Comparison of ENCODE assay signal across 9 mouse cellular contexts in the genomic region with DNA sequence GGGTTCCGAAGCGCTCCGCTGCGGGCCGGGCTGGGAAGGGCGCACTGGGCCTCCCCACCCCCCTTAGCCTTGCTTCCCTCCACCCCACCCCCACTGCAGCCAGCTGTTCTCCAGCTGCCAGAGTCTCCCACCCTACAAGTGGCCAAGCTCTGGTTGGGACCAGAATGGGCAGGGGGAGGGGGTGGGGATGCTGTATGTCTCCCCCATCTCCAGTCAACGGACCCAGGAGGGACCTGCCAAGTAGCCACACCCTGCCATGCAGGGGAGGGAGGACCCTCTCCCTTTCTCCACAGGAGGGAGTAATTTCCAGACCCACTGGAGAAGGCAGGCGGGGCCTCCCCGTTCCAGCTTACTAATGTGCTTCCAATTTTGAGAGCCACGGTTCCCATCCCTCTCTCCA. TPM values are rescaled to one million over a fixed set of nuclear protein-coding genes. Genes with fewer than 3 reads are reported as not detected.
A peak's percentile ranks its signal among the peaks of the same experiment; 100 is the strongest.
DNase-seq lines count a peak whose midpoint lies in the region; ATAC-seq and TF ChIP-seq lines count a peak whose summit lies in the region.
"Had no signal": no experiment of that assay in that cellular context is flagged by ENCODE, and none has a peak within 500 bp of the region (broad histone marks: within the 10 kb centered on the region; RNA-seq: fewer than 3 reads in every experiment).

No protein-coding gene starts in this region.

- H3K4me2 ChIP-seq in liver, embryonic 12.5 days, result peak overlapping the region; percentile 16; the same call in 1 of the 2 replicates
- H3K4me2 ChIP-seq in liver, postnatal 0 days (ENCODE audit: low read depth, low read length), result no peak overlapping the region
- H3K4me2 ChIP-seq in embryonic facial prominence, embryonic 13.5 days, result peak overlapping the region; percentile 57
- H3K4me2 ChIP-seq in heart, postnatal 0 days (ENCODE audit: low read depth, low read length), result peak overlapping the region; percentile 27

- no peak for ATAC-seq in liver, embryonic 12.5 days
- no peak for ATAC-seq in liver, postnatal 0 days
- ATAC-seq in embryonic facial prominence, embryonic 13.5 days (ENCODE audit: insufficient number of reproducible peaks, insufficient read depth, low FRiP score, low TSS enrichment, low read depth), result 0 out of 2 replicates have a peak, but pooled peaks have one; percentile 9
- ATAC-seq in heart, postnatal 0 days (ENCODE audit: insufficient read depth, low read depth), result no peak

- 0 out of 2 replicates have a peak, but pooled peaks cover under 1% of the 10 kb centered on the region for H3K36me3 ChIP-seq in liver, embryonic 12.5 days
- H3K36me3 ChIP-seq in liver, postnatal 0 days (replicated peaks; ENCODE audit: insufficient read depth, low read length), result no peaks in the 10 kb centered on the region
- H3K36me3 ChIP-seq in embryonic facial prominence, embryonic 13.5 days, result peaks cover under 1% of the 10 kb centered on the region
- no peaks in the 10 kb centered on the region for H3K36me3 ChIP-seq in heart, postnatal 0 days (replicated peaks; ENCODE audit: control insufficient read depth, insufficient read depth, low read length)

- no peak overlapping the region for H3K9ac ChIP-seq in liver, embryonic 12.5 days
- no peak overlapping the region for H3K9ac ChIP-seq in liver, postnatal 0 days (replicated peaks)
- H3K9ac ChIP-seq in embryonic facial prominence, embryonic 13.5 days, result peak overlapping the region; percentile 66
- H3K9ac ChIP-seq in heart, postnatal 0 days (replicated peaks; ENCODE audit: low read depth, low read length), result 0 out of 2 replicates have a peak overlapping the region, but pooled peaks have one; percentile 10

- peak overlapping the region; percentile 54; the same call in 1 of the 2 replicates for H3K27ac ChIP-seq in liver, embryonic 12.5 days
- no peak overlapping the region for H3K27ac ChIP-seq in liver, postnatal 0 days (ENCODE audit: low read depth)
- H3K27ac ChIP-seq in embryonic facial prominence, embryonic 13.5 days, result peak overlapping the region; percentile 94
- H3K27ac ChIP-seq in heart, postnatal 0 days (ENCODE audit: low read depth), result peak overlapping the region; percentile 60

- peaks cover 94% of the 10 kb centered on the region for H3K4me1 ChIP-seq in liver, embryonic 12.5 days
- peaks cover 16% of the 10 kb centered on the region for H3K4me1 ChIP-seq in liver, postnatal 0 days (ENCODE audit: insufficient read depth)
- peaks cover 78% of the 10 kb centered on the region for H3K4me1 ChIP-seq in embryonic facial prominence, embryonic 13.5 days
- H3K4me1 ChIP-seq in heart, postnatal 0 days (ENCODE audit: control insufficient read depth, insufficient read depth), result peaks cover 49% of the 10 kb centered on the region

- H3K4me3 ChIP-seq in liver, embryonic 12.5 days, result no peak overlapping the region
- H3K4me3 ChIP-seq in liver, postnatal 0 days (ENCODE audit: low read depth, low read length), result no peak overlapping the region
- peak overlapping the region; percentile 34 for H3K4me3 ChIP-seq in embryonic facial prominence, embryonic 13.5 days
- no peak overlapping the region for H3K4me3 ChIP-seq in heart, postnatal 0 days (ENCODE audit: low read depth, low read length)

- TF ChIP-seq CTCF in liver, postnatal 0 days (IDR thresholded peaks at IDR 0.05; ENCODE audit: low read depth), result no peak
- TF ChIP-seq CTCF in heart, postnatal 0 days (IDR thresholded peaks at IDR 0.05; ENCODE audit: low read depth), result no peak

- no peaks in the 10 kb centered on the region for H3K9me3 ChIP-seq in liver, embryonic 12.5 days (replicated peaks)
- no peaks in the 10 kb centered on the region for H3K9me3 ChIP-seq in liver, postnatal 0 days (ENCODE audit: low read length)
- no peaks in the 10 kb centered on the region for H3K9me3 ChIP-seq in embryonic facial prominence, embryonic 13.5 days
- H3K9me3 ChIP-seq in heart, postnatal 0 days (replicated peaks; ENCODE audit: control insufficient read depth, low read length), result no peaks in the 10 kb centered on the region

- TF ChIP-seq EP300 in liver, postnatal 0 days (IDR thresholded peaks at IDR 0.05; ENCODE audit: low read depth), result no peak
- no peak for TF ChIP-seq EP300 in heart, postnatal 0 days (IDR thresholded peaks at IDR 0.05; ENCODE audit: low read depth)

- 20% methylated on average over 10 of the region's 10 CpGs for WGBS in liver, embryonic 12.5 days (ENCODE audit: insufficient replicate concordance)
- 40% methylated on average over 9 of the region's 10 CpGs for WGBS in liver, postnatal 0 days (ENCODE audit: insufficient replicate concordance)
- 4% methylated on average over 10 of the region's 10 CpGs for WGBS in embryonic facial prominence, embryonic 13.5 days
- 27% methylated on average over 10 of the region's 10 CpGs for WGBS in heart, postnatal 0 days

- H3K27me3 ChIP-seq in liver, embryonic 12.5 days (replicated peaks), result peaks cover 86% of the 10 kb centered on the region
- peaks cover 16% of the 10 kb centered on the region for H3K27me3 ChIP-seq in liver, postnatal 0 days (ENCODE audit: insufficient read depth, low read length)
- no peaks in the 10 kb centered on the region for H3K27me3 ChIP-seq in embryonic facial prominence, embryonic 13.5 days
- H3K27me3 ChIP-seq in heart, postnatal 0 days (ENCODE audit: control insufficient read depth, insufficient read depth, low read length), result no peaks in the 10 kb centered on the region

- no peak for DNase-seq in liver, postnatal 0 days
- DNase-seq in heart, postnatal 0 days (ENCODE audit: low spot score), result no peak
- DNase-seq in lung, postnatal 10 days, result peak; percentile 75
- DNase-seq in cerebellum, adult 9-10 months, result no peak
- DNase-seq in adrenal gland, postnatal 36 days, result no peak
- no peak for DNase-seq in gastrocnemius, adult 8-10 months (ENCODE audit: low spot score in 2 of 2)

RNA-seq across cellular contexts. Expression of gene Tead3, which starts 4.7 kb away (rescaled TPM):
- polyA plus RNA-seq in liver, embryonic 12.5 days (2016; fragmentation: Nextera tagmentation; extraction: Ambion mirVana), result 1.9 and 2.0 TPM in 2 replicates
- polyA plus RNA-seq in liver, postnatal 0 days (2015; fragmentation: Nextera tagmentation; extraction: Ambion mirVana), result 0.79 and 1.2 TPM in 2 replicates
- polyA plus RNA-seq in embryonic facial prominence, embryonic 13.5 days (2015; fragmentation: Nextera tagmentation; extraction: Ambion mirVana), result 14.9 and 18.9 TPM in 2 replicates
- total RNA-seq in heart, postnatal 0 days (2014; rRNA removed; ENCODE audit: low replicate concordance), result 13.1 and 19.7 TPM in 2 replicates
- polyA plus RNA-seq in heart, postnatal 0 days (2015; fragmentation: Nextera tagmentation; extraction: Ambion mirVana), result 3.2 and 3.3 TPM in 2 replicates
- total RNA-seq in adrenal gland, postnatal 36 days (2021), result 10 to 100 TPM; 10.0 to 10.1 TPM
- 1 to 10 TPM; 3.2 to 5.7 (median 4.5) TPM for total RNA-seq in gastrocnemius, adult 8-10 months (2022)

RNA-seq across cellular contexts. Expression of gene Rpl10a, which starts 17.6 kb away (rescaled TPM):
- 472 and 487 TPM in 2 replicates for polyA plus RNA-seq in liver, embryonic 12.5 days (2016; fragmentation: Nextera tagmentation; extraction: Ambion mirVana)
- 296 and 311 TPM in 2 replicates for polyA plus RNA-seq in liver, postnatal 0 days (2015; fragmentation: Nextera tagmentation; extraction: Ambion mirVana)
- 653 and 701 TPM in 2 replicates for polyA plus RNA-seq in embryonic facial prominence, embryonic 13.5 days (2015; fragmentation: Nextera tagmentation; extraction: Ambion mirVana)
- 817 and 939 TPM in 2 replicates for total RNA-seq in heart, postnatal 0 days (2014; rRNA removed; ENCODE audit: low replicate concordance)
- polyA plus RNA-seq in heart, postnatal 0 days (2015; fragmentation: Nextera tagmentation; extraction: Ambion mirVana), result 255 and 273 TPM in 2 replicates
- total RNA-seq in adrenal gland, postnatal 36 days (2021), result 100 to 1,000 TPM; 847 to 904 TPM
- total RNA-seq in gastrocnemius, adult 8-10 months (2022), result 100 to 1,000 TPM; 377 to 515 (median 422) TPM

RNA-seq across cellular contexts. Expression of gene Tulp1, which starts 19.1 kb away (rescaled TPM):
- polyA plus RNA-seq in liver, embryonic 12.5 days (2016; fragmentation: Nextera tagmentation; extraction: Ambion mirVana), result 1.4 and 1.6 TPM in 2 replicates
- polyA plus RNA-seq in liver, postnatal 0 days (2015; fragmentation: Nextera tagmentation; extraction: Ambion mirVana), result 0.18 and 0.33 TPM in 2 replicates
- 7.3 and 10.5 TPM in 2 replicates for polyA plus RNA-seq in embryonic facial prominence, embryonic 13.5 days (2015; fragmentation: Nextera tagmentation; extraction: Ambion mirVana)
- 0.61 and 5.3 TPM in 2 replicates for total RNA-seq in heart, postnatal 0 days (2014; rRNA removed; ENCODE audit: low replicate concordance)
- 0.86 and 1.3 TPM in 2 replicates for polyA plus RNA-seq in heart, postnatal 0 days (2015; fragmentation: Nextera tagmentation; extraction: Ambion mirVana)
- total RNA-seq in adrenal gland, postnatal 36 days (2021), result under 1 TPM in 1 of 2 experiments, not detected in 1; 0.43 TPM
- total RNA-seq in gastrocnemius, adult 8-10 months (2022), result not detected
- total RNA-seq: layer of hippocampus, postnatal 25 days had no signal

RNA-seq across cellular contexts. Expression of gene Fance, which starts 32.6 kb away (rescaled TPM):
- 18.8 and 22.1 TPM in 2 replicates for polyA plus RNA-seq in liver, embryonic 12.5 days (2016; fragmentation: Nextera tagmentation; extraction: Ambion mirVana)
- 6.7 and 7.1 TPM in 2 replicates for polyA plus RNA-seq in liver, postnatal 0 days (2015; fragmentation: Nextera tagmentation; extraction: Ambion mirVana)
- polyA plus RNA-seq in embryonic facial prominence, embryonic 13.5 days (2015; fragmentation: Nextera tagmentation; extraction: Ambion mirVana), result 34.5 and 39.5 TPM in 2 replicates
- 14.1 and 21.7 TPM in 2 replicates for total RNA-seq in heart, postnatal 0 days (2014; rRNA removed; ENCODE audit: low replicate concordance)
- 13.8 and 14.1 TPM in 2 replicates for polyA plus RNA-seq in heart, postnatal 0 days (2015; fragmentation: Nextera tagmentation; extraction: Ambion mirVana)
- total RNA-seq in adrenal gland, postnatal 36 days (2021), result 10 to 100 TPM; 23.5 to 23.7 TPM
- total RNA-seq in gastrocnemius, adult 8-10 months (2022), result 10 to 100 TPM in 1 of 4 experiments, 1 to 10 TPM in 3; 9.0 to 14.3 (median 9.3) TPM

Comparison
In these comparisons a context has a peak if more than half of its experiments do, and no peak if none do; other contexts are left out.
1. H3K9ac ChIP-seq: peak in embryonic facial prominence, embryonic 13.5 days (single experiment) and heart, postnatal 0 days (single experiment); none in liver, embryonic 12.5 days (single experiment) and liver, postnatal 0 days (single experiment).